Mouse (Mus musculus) CH12.LX (cell line): ENCODE data around the gene Zmynd10. TPM values are rescaled to one million over a fixed set of nuclear protein-coding genes. Genes with fewer than 3 reads are reported as not detected.

Experiments used
- DNase-seq: peaks from one replicate; pipeline ENCODE4 v3.0.0-alpha.2; 2013; ENCODE audit errors: extremely low read depth
- H3K27ac ChIP-seq: 2 replicates; pipeline ENCODE4 v1.5.1; 2012; ENCODE audit warnings: low read depth, mild to moderate bottlenecking, control low read depth, moderate library complexity; ENCODE audit not compliant: insufficient read depth
- H3K27me3 ChIP-seq: replicated peaks from 2 replicates; pipeline ENCODE3; 2012; ENCODE audit warnings: inconsistent platforms
- H3K36me3 ChIP-seq, 2 experiments: replicated peaks in 1 of 2; 2 replicates each; pipeline versions ENCODE3 to v1.6.1; 2012; ENCODE audit warnings: inconsistent platforms in 1 of 2, low read length in 1 of 2, mild to moderate bottlenecking in 1 of 2, mixed read lengths in 1 of 2, moderate library complexity in 1 of 2; ENCODE audit not compliant: control insufficient read depth in 1 of 2, insufficient read depth in 1 of 2
- H3K4me1 ChIP-seq, 2 experiments: 2 replicates each; pipeline ENCODE4 v1.6.1; 2012; ENCODE audit warnings: inconsistent platforms in 1 of 2, moderate library complexity in 1 of 2; ENCODE audit not compliant: insufficient read depth in 2 of 2, control insufficient read depth in 1 of 2
- H3K4me2 ChIP-seq: 2 replicates; pipeline ENCODE4 v1.6.1; 2012; ENCODE audit warnings: low read depth, mild to moderate bottlenecking, control low read depth; ENCODE audit not compliant: poor library complexity, insufficient read depth, severe bottlenecking
- H3K4me3 ChIP-seq, 3 experiments: fragments of 150-350 bp in 1 of 3; sonication (generic) in 1 of 3; replicated peaks in 1 of 3; 2 replicates each; pipeline versions ENCODE3 to v1.5.1; 2011 to 2012; ENCODE audit warnings: low read depth in 2 of 3, low read length in 2 of 3, mild to moderate bottlenecking in 2 of 3, moderate library complexity in 2 of 3, control low read depth in 1 of 3, improper control_type of control experiment in 1 of 3, inconsistent platforms in 1 of 3, mixed read lengths in 1 of 3; ENCODE audit not compliant: poor library complexity in 1 of 3
- H3K79me2 ChIP-seq: replicated peaks from 2 replicates; pipeline ENCODE4 v1.6.1; 2012; ENCODE audit warnings: mild to moderate bottlenecking, moderate library complexity; ENCODE audit not compliant: control insufficient read depth, poor library complexity, insufficient read depth, severe bottlenecking; ENCODE audit errors: extremely low read depth
- H3K9ac ChIP-seq: 2 replicates; pipeline ENCODE4 v1.6.1; 2012; ENCODE audit warnings: low read depth, mild to moderate bottlenecking, control low read depth, moderate library complexity; ENCODE audit not compliant: insufficient read depth
- H3K9me3 ChIP-seq: replicated peaks from 2 replicates; pipeline ENCODE3; 2012; ENCODE audit warnings: low read length, inconsistent platforms, mixed read lengths
- CHD2 ChIP-seq: IDR thresholded peaks from 2 replicates; pipeline ENCODE4 v1.6.1; 2011; ENCODE audit warnings: low read length, improper control_type of control experiment
- CTCF ChIP-seq, 2 experiments: IDR thresholded peaks in 1 of 2; conservative IDR thresholded peaks in 1 of 2; 2 replicates each; pipeline ENCODE4 v1.5.1; 2011 to 2012; ENCODE audit warnings: low read depth in 2 of 2, low read length in 2 of 2, improper control_type of control experiment in 1 of 2, inconsistent platforms in 1 of 2, mild to moderate bottlenecking in 1 of 2, moderate library complexity in 1 of 2
- E2F4 ChIP-seq: IDR thresholded peaks from 2 replicates; pipeline ENCODE4 v1.6.1; 2011; ENCODE audit warnings: low read depth, low read length, improper control_type of control experiment; ENCODE audit not compliant: insufficient replicate concordance
- ETS1 ChIP-seq: conservative IDR thresholded peaks from 2 replicates; pipeline ENCODE4 v1.6.1; 2012; ENCODE audit warnings: low read depth, mild to moderate bottlenecking, inconsistent platforms, low read length, improper control_type of control experiment, moderate library complexity
- HCFC1 ChIP-seq: IDR thresholded peaks from 2 replicates; pipeline ENCODE4 v1.6.1; 2012; ENCODE audit warnings: low read depth, mild to moderate bottlenecking, inconsistent platforms, low read length, improper control_type of control experiment
- MAFK ChIP-seq: IDR thresholded peaks from 2 replicates; pipeline ENCODE4 v1.6.1; 2011; ENCODE audit warnings: low read length, improper control_type of control experiment; ENCODE audit not compliant: insufficient replicate concordance
- MXI1 ChIP-seq: IDR thresholded peaks from 2 replicates; pipeline ENCODE4 v1.6.1; 2011; ENCODE audit warnings: mild to moderate bottlenecking, low read depth, low read length, improper control_type of control experiment
- MYC ChIP-seq: IDR thresholded peaks from 2 replicates; pipeline ENCODE4 v1.6.1; 2011; ENCODE audit warnings: low read depth, mild to moderate bottlenecking, improper control_type of control experiment, low read length
- NRF1 ChIP-seq: IDR thresholded peaks from 2 replicates; pipeline ENCODE4 v1.6.1; 2014; ENCODE audit warnings: low read depth, mild to moderate bottlenecking, inconsistent platforms, low read length, improper control_type of control experiment, moderate library complexity
- ZC3H11A ChIP-seq: IDR thresholded peaks from 2 replicates; pipeline ENCODE4 v1.6.1; 2012; ENCODE audit warnings: low read depth, mild to moderate bottlenecking, inconsistent platforms, low read length, improper control_type of control experiment
- ZKSCAN1 ChIP-seq: IDR thresholded peaks from 2 replicates; pipeline ENCODE4 v1.6.1; 2012; ENCODE audit warnings: low read depth, inconsistent platforms, low read length, improper control_type of control experiment, borderline replicate concordance
- ZNF384 ChIP-seq: IDR thresholded peaks from 2 replicates; pipeline ENCODE4 v1.6.1; 2012; ENCODE audit warnings: low read depth, low read length, improper control_type of control experiment, inconsistent platforms
- dilution Hi-C: fragments of 300-500 bp; cut with MboI; formaldehyde crosslinking; loops from 2 replicates; pipeline ENCODE4 v1.14.3; 2020; ENCODE audit warnings: low sequenced_read_pairs; ENCODE audit not compliant: extremely low pct_unique_long_range_greater_than_20kb, extremely low pct_ligation_motif_present
- in situ Hi-C: fragments of 300-500 bp; cut with MboI; formaldehyde crosslinking; loops from 3 replicates; pipeline ENCODE4 v1.14.3; 2019; ENCODE audit warnings: low sequenced_read_pairs, low pct_ligation_motif_present, low pct_unique_long_range_greater_than_20kb, mixed read lengths
- polyA plus RNA-seq: library from polyadenylated mRNA; unstranded; fragments of >175 nt; gene quantifications from 2 replicates; pipeline ENCODE4 v1.2.1, GENCODE M21; 2012; ENCODE audit warnings: low read depth; ENCODE audit not compliant: insufficient read length
- total RNA-seq, 2 experiments: library from RNA; depleted of rRNA; stranded (reverse); fragments of 300-350 nt in 1 of 2; fragments of >200 nt in 1 of 2; gene quantifications; 2 replicates each; pipeline ENCODE4 v1.2.3; 2012 to 2014

Zmynd10 gene
- total and polyA plus RNA-seq, 3 experiments: 0.34 to 0.63 TPM; not detected in 1

- Histone ChIP-seq H3K79me2 (no peaks in the 10 kb centered on the region), H3K9me3 (no peaks in the 10 kb centered on the region), H3K36me3 (peaks cover 4 to 66% of the 10 kb centered on the region in 2 experiments), H3K4me2 (no peak overlapping the region), H3K4me3 (no peak overlapping the region), H3K9ac (no peak overlapping the region), H3K27ac (no peak overlapping the region), H3K4me1 (peaks cover 24 to 43% of the 10 kb centered on the region in 2 experiments), H3K27me3 (no peaks in the 10 kb centered on the region)
- in situ Hi-C loops (no loop called here), dilution Hi-C loops (no loop called here)
- no peak for DNase-seq
- no peak for TF ChIP-seq HCFC1
- TF ChIP-seq NRF1: no peak
- no peak for TF ChIP-seq ZKSCAN1
- TF ChIP-seq E2F4: no peak
- no peak for TF ChIP-seq ZNF384
- TF ChIP-seq ZC3H11A: no peak
- TF ChIP-seq MYC: no peak
- TF ChIP-seq ETS1: no peak
- no peak for TF ChIP-seq MXI1
Measured at GRCm38 (mm10) chr9:107599842-107600241, 52.7 kb downstream of the Zmynd10 start.

- H3K27me3 ChIP-seq: no peaks in the 10 kb centered on the region
- dilution Hi-C loops: no loop called here
- no peak overlapping the region for H3K4me3 ChIP-seq
- H3K9me3 ChIP-seq: no peaks in the 10 kb centered on the region
- no peak overlapping the region for H3K4me2 ChIP-seq
- in situ Hi-C loops: no loop called here
- H3K27ac ChIP-seq: no peak overlapping the region
- H3K9ac ChIP-seq: no peak overlapping the region
- no peak for TF ChIP-seq CHD2
- peak in 1 of 2 experiments; percentile 36; a peak in 2 of 4 replicates for TF ChIP-seq CTCF (conservative IDR thresholded peaks at IDR 0.05 in 1 of 2, IDR thresholded peaks at IDR 0.05 in 1 of 2; ENCODE audit: low read depth in 2 of 2, low read length in 2 of 2)
- no peak for TF ChIP-seq MAFK
- peaks cover 4 to 59% of the 10 kb centered on the region in 2 experiments for H3K36me3 ChIP-seq
- no peak for DNase-seq
- H3K79me2 ChIP-seq: no peaks in the 10 kb centered on the region
- H3K4me1 ChIP-seq: peaks cover 27 to 48% of the 10 kb centered on the region in 2 experiments
Measured at GRCm38 (mm10) chr9:107600745-107601144, 53.6 kb downstream of the Zmynd10 start.

Other genes with a start within 250 kb of the Zmynd10 start
- gene Hemk1, start 208.9 kb upstream of the Zmynd10 start, total RNA-seq (2012; rRNA removed): 12.2 and 20.5 TPM in 2 replicates
- 10.8 and 12.1 TPM in 2 replicates for gene Hemk1, start 208.9 kb upstream of the Zmynd10 start, total RNA-seq (2014; rRNA removed)
- 11.9 TPM in 2 replicates for gene Hemk1, start 208.9 kb upstream of the Zmynd10 start, polyA plus RNA-seq
- 0.34 and 0.72 TPM in 2 replicates for gene 6430571L13Rik, start 206.7 kb upstream of the Zmynd10 start, total RNA-seq (2012; rRNA removed)
- 0.11 TPM in 1 of 2 replicates, not detected in the other for gene 6430571L13Rik, start 206.7 kb upstream of the Zmynd10 start, total RNA-seq (2014; rRNA removed)
- 0.09 and 0.10 TPM in 2 replicates for gene 6430571L13Rik, start 206.7 kb upstream of the Zmynd10 start, polyA plus RNA-seq
- gene Cacna2d2, start 147.7 kb upstream of the Zmynd10 start, total RNA-seq (2012; rRNA removed): 0.04 TPM in 1 of 2 replicates, not detected in the other
- not detected in 2 replicates for gene Cacna2d2, start 147.7 kb upstream of the Zmynd10 start, total RNA-seq (2014; rRNA removed)
- gene Cacna2d2, start 147.7 kb upstream of the Zmynd10 start, polyA plus RNA-seq: not detected in 2 replicates
- 17.9 TPM in 2 replicates for gene Tmem115, start 13.4 kb upstream of the Zmynd10 start, total RNA-seq (2012; rRNA removed)
- gene Tmem115, start 13.4 kb upstream of the Zmynd10 start, total RNA-seq (2014; rRNA removed): 10.0 and 13.0 TPM in 2 replicates
- gene Tmem115, start 13.4 kb upstream of the Zmynd10 start, polyA plus RNA-seq: 11.3 and 12.6 TPM in 2 replicates
- 37.8 and 45.9 TPM in 2 replicates for gene Cyb561d2, start 5.1 kb upstream of the Zmynd10 start, total RNA-seq (2012; rRNA removed)
- 29.2 and 35.7 TPM in 2 replicates for gene Cyb561d2, start 5.1 kb upstream of the Zmynd10 start, total RNA-seq (2014; rRNA removed)
- 23.6 and 23.8 TPM in 2 replicates for gene Cyb561d2, start 5.1 kb upstream of the Zmynd10 start, polyA plus RNA-seq
- 28.0 and 31.4 TPM in 2 replicates for gene Nprl2, start 5.1 kb upstream of the Zmynd10 start, total RNA-seq (2012; rRNA removed)
- gene Nprl2, start 5.1 kb upstream of the Zmynd10 start, total RNA-seq (2014; rRNA removed): 16.3 and 19.4 TPM in 2 replicates
- gene Nprl2, start 5.1 kb upstream of the Zmynd10 start, polyA plus RNA-seq: 10.8 and 12.6 TPM in 2 replicates
- 17.7 and 18.5 TPM in 2 replicates for gene Rassf1, start 4.3 kb downstream of the Zmynd10 start, total RNA-seq (2012; rRNA removed)
- gene Rassf1, start 4.3 kb downstream of the Zmynd10 start, total RNA-seq (2014; rRNA removed): 15.3 and 15.9 TPM in 2 replicates
- 11.6 and 12.2 TPM in 2 replicates for gene Rassf1, start 4.3 kb downstream of the Zmynd10 start, polyA plus RNA-seq
- gene Tusc2, start 16.0 kb downstream of the Zmynd10 start, total RNA-seq (2012; rRNA removed): 23.0 and 31.5 TPM in 2 replicates
- 30.8 and 33.3 TPM in 2 replicates for gene Tusc2, start 16.0 kb downstream of the Zmynd10 start, total RNA-seq (2014; rRNA removed)
- 39.1 and 39.2 TPM in 2 replicates for gene Tusc2, start 16.0 kb downstream of the Zmynd10 start, polyA plus RNA-seq
- gene Hyal2, start 20.6 kb downstream of the Zmynd10 start, total RNA-seq (2012; rRNA removed): 26.8 and 31.8 TPM in 2 replicates
- 14.6 and 16.4 TPM in 2 replicates for gene Hyal2, start 20.6 kb downstream of the Zmynd10 start, total RNA-seq (2014; rRNA removed)
- gene Hyal2, start 20.6 kb downstream of the Zmynd10 start, polyA plus RNA-seq: 23.0 and 30.9 TPM in 2 replicates
- gene Hyal1, start 29.6 kb downstream of the Zmynd10 start, total RNA-seq (2012; rRNA removed): 0.38 and 0.59 TPM in 2 replicates
- gene Hyal1, start 29.6 kb downstream of the Zmynd10 start, total RNA-seq (2014; rRNA removed): 0.16 TPM in 1 of 2 replicates, not detected in the other
- 0.40 and 0.82 TPM in 2 replicates for gene Hyal1, start 29.6 kb downstream of the Zmynd10 start, polyA plus RNA-seq
- 4.4 and 4.8 TPM in 2 replicates for gene Naa80, start 31.6 kb downstream of the Zmynd10 start, total RNA-seq (2012; rRNA removed)
- gene Naa80, start 31.6 kb downstream of the Zmynd10 start, total RNA-seq (2014; rRNA removed): 0.70 and 1.7 TPM in 2 replicates
- 5.5 and 9.3 TPM in 2 replicates for gene Naa80, start 31.6 kb downstream of the Zmynd10 start, polyA plus RNA-seq
- gene Hyal3, start 33.5 kb downstream of the Zmynd10 start, total RNA-seq (2012; rRNA removed): 0.13 TPM in 1 of 2 replicates, not detected in the other
- 0.12 TPM in 1 of 2 replicates, not detected in the other for gene Hyal3, start 33.5 kb downstream of the Zmynd10 start, total RNA-seq (2014; rRNA removed)
- gene Hyal3, start 33.5 kb downstream of the Zmynd10 start, polyA plus RNA-seq: 0.14 and 0.21 TPM in 2 replicates
- 91.3 and 101 TPM in 2 replicates for gene Ifrd2, start 40.3 kb downstream of the Zmynd10 start, total RNA-seq (2012; rRNA removed)
- gene Ifrd2, start 40.3 kb downstream of the Zmynd10 start, total RNA-seq (2014; rRNA removed): 57.7 and 62.8 TPM in 2 replicates
- 127 and 143 TPM in 2 replicates for gene Ifrd2, start 40.3 kb downstream of the Zmynd10 start, polyA plus RNA-seq
- 7.4 and 11.6 TPM in 2 replicates for gene Sema3b, start 61.9 kb downstream of the Zmynd10 start, total RNA-seq (2012; rRNA removed)
- gene Sema3b, start 61.9 kb downstream of the Zmynd10 start, total RNA-seq (2014; rRNA removed): 8.0 and 8.2 TPM in 2 replicates
- gene Sema3b, start 61.9 kb downstream of the Zmynd10 start, polyA plus RNA-seq: 4.3 and 4.7 TPM in 2 replicates
- 154 and 160 TPM in 2 replicates for gene Gnai2, start 88.1 kb downstream of the Zmynd10 start, total RNA-seq (2012; rRNA removed)
- gene Gnai2, start 88.1 kb downstream of the Zmynd10 start, total RNA-seq (2014; rRNA removed): 86.2 and 98.2 TPM in 2 replicates
- gene Gnai2, start 88.1 kb downstream of the Zmynd10 start, polyA plus RNA-seq: 262 and 286 TPM in 2 replicates
- 0.04 TPM in 1 of 2 replicates, not detected in the other for gene Slc38a3, start 122.2 kb downstream of the Zmynd10 start, total RNA-seq (2012; rRNA removed)
- not detected in 2 replicates for gene Slc38a3, start 122.2 kb downstream of the Zmynd10 start, total RNA-seq (2014; rRNA removed)
- gene Slc38a3, start 122.2 kb downstream of the Zmynd10 start, polyA plus RNA-seq: not detected in 2 replicates
- gene Gnat1, start 132.4 kb downstream of the Zmynd10 start, total RNA-seq (2012; rRNA removed): not detected in 2 replicates
- not detected in 2 replicates for gene Gnat1, start 132.4 kb downstream of the Zmynd10 start, total RNA-seq (2014; rRNA removed)
- 2.0 and 3.0 TPM in 2 replicates for gene Gnat1, start 132.4 kb downstream of the Zmynd10 start, polyA plus RNA-seq
- gene Sema3f, start 163.2 kb downstream of the Zmynd10 start, total RNA-seq (2012; rRNA removed): 0.50 and 1.1 TPM in 2 replicates
- 0.24 TPM in 1 of 2 replicates, not detected in the other for gene Sema3f, start 163.2 kb downstream of the Zmynd10 start, total RNA-seq (2014; rRNA removed)
- 0.36 and 1.6 TPM in 2 replicates for gene Sema3f, start 163.2 kb downstream of the Zmynd10 start, polyA plus RNA-seq
- gene Rbm5, start 223.7 kb downstream of the Zmynd10 start, total RNA-seq (2012; rRNA removed): 67.6 and 74.5 TPM in 2 replicates
- gene Rbm5, start 223.7 kb downstream of the Zmynd10 start, total RNA-seq (2014; rRNA removed): 83.6 and 85.3 TPM in 2 replicates
- 83.6 and 92.8 TPM in 2 replicates for gene Rbm5, start 223.7 kb downstream of the Zmynd10 start, polyA plus RNA-seq